Mouse (Mus musculus): ENCODE results near the gene Slc35f2. TPM values are rescaled to one million over a fixed set of nuclear protein-coding genes. Genes with fewer than 3 reads are reported as not detected.

Slc35f2 gene
- polyA plus RNA-seq, 1 experiment, result 52.8 TPM

DNA sequence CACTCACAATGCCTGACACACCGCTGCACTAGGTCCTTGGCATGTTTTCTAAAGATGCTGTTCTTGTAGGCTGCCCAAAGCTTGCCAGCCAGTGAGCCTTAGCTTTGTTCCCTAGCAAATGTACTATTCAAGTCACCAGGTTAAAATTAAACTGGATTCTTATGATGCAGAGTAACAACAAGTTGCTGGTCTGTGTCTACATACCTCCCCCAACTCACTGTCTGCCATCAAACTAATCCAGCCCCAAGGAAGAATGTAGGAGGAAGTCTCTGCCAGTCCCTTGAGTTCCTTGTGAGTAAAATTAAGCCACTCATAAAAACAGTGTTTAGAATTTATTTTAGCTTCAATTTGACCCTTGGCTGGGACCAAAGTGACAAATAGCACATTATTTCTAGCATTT is 82.3 kb downstream of the Slc35f2 start:
- Histone ChIP-seq H3K9me3 (replicated peaks; ENCODE audit: control insufficient read depth, insufficient read depth, low read length, poor library complexity, severe bottlenecking) (no peaks in the 10 kb centered on the region), H3K36me3 (ENCODE audit: control insufficient read depth, insufficient read depth, low read length, poor library complexity, severe bottlenecking) (no peaks in the 10 kb centered on the region)

GRCm38 (mm10) chr9:53854525-53854924 is 83.2 kb downstream of the Slc35f2 start:
- Histone ChIP-seq H3K27ac (ENCODE audit: insufficient read depth, low read length) (no peak overlapping the region), H3K36me3 (ENCODE audit: control insufficient read depth, insufficient read depth, low read length, poor library complexity, severe bottlenecking) (no peaks in the 10 kb centered on the region), H3K9me3 (replicated peaks; ENCODE audit: control insufficient read depth, insufficient read depth, low read length, poor library complexity, severe bottlenecking) (no peaks in the 10 kb centered on the region), H3K27me3 (ENCODE audit: control insufficient read depth, insufficient read depth, low read length, poor library complexity, severe bottlenecking) (no peaks in the 10 kb centered on the region), H3K9ac (ENCODE audit: low read depth, poor library complexity, severe bottlenecking) (no peak overlapping the region), H3K4me1 (ENCODE audit: control insufficient read depth, insufficient read depth, low read length) (no peaks in the 10 kb centered on the region), H3K4me3 (ENCODE audit: low read depth, low read length) (no peak overlapping the region)
- TF ChIP-seq CTCF (IDR thresholded peaks at IDR 0.05; ENCODE audit: low read depth, low read length), result no peak
- no peak for TF ChIP-seq POLR2A (IDR thresholded peaks at IDR 0.05; ENCODE audit: insufficient read depth, low read length)
- TF ChIP-seq EP300 (IDR thresholded peaks at IDR 0.05; ENCODE audit: insufficient read depth, low read depth, low read length), result no peak

More for the DNA sequence above, 82.3 kb downstream of the Slc35f2 start:
- H3K4me3 ChIP-seq (ENCODE audit: low read depth, low read length), result no peak overlapping the region
- TF ChIP-seq POLR2A (IDR thresholded peaks at IDR 0.05; ENCODE audit: insufficient read depth, low read length) (no peak), EP300 (IDR thresholded peaks at IDR 0.05; ENCODE audit: insufficient read depth, low read depth, low read length) (no peak), CTCF (IDR thresholded peaks at IDR 0.05; ENCODE audit: low read depth, low read length) (no peak)
- H3K27me3 ChIP-seq (ENCODE audit: control insufficient read depth, insufficient read depth, low read length, poor library complexity, severe bottlenecking), result no peaks in the 10 kb centered on the region
- H3K27ac ChIP-seq (ENCODE audit: insufficient read depth, low read length), result no peak overlapping the region
- no peaks in the 10 kb centered on the region for H3K4me1 ChIP-seq (ENCODE audit: control insufficient read depth, insufficient read depth, low read length)
- H3K9ac ChIP-seq (ENCODE audit: low read depth, poor library complexity, severe bottlenecking), result no peak overlapping the region

DNA sequence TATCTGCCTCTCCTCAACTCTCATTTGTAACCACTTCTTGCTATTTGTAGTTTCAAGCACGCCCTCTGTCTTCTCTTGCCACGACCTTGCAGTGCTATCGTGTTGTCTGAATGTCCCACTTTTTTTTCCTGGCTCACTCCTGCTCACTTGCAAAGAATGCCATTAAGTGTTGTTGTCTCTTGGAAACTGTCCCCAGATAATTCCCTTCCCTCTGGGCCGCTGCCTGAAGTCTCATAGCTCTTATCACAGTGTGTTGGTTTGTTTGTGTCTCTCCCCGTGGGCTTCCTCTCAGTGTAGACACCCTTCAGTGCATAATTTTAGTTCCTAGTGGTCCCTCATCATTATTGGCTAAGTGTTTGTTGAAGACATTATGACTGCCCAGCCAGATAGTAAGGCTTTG is 86.5 kb downstream of the Slc35f2 start:
- Histone ChIP-seq H3K27me3 (ENCODE audit: control insufficient read depth, insufficient read depth, low read length, poor library complexity, severe bottlenecking) (no peaks in the 10 kb centered on the region), H3K27ac (ENCODE audit: insufficient read depth, low read length) (no peak overlapping the region), H3K9ac (ENCODE audit: low read depth, poor library complexity, severe bottlenecking) (no peak overlapping the region), H3K4me3 (ENCODE audit: low read depth, low read length) (no peak overlapping the region), H3K4me1 (ENCODE audit: control insufficient read depth, insufficient read depth, low read length) (no peaks in the 10 kb centered on the region), H3K9me3 (replicated peaks; ENCODE audit: control insufficient read depth, insufficient read depth, low read length, poor library complexity, severe bottlenecking) (no peaks in the 10 kb centered on the region), H3K36me3 (ENCODE audit: control insufficient read depth, insufficient read depth, low read length, poor library complexity, severe bottlenecking) (no peaks in the 10 kb centered on the region)
- no peak for TF ChIP-seq CTCF (IDR thresholded peaks at IDR 0.05; ENCODE audit: low read depth, low read length)
- TF ChIP-seq POLR2A (IDR thresholded peaks at IDR 0.05; ENCODE audit: insufficient read depth, low read length), result no peak
- TF ChIP-seq EP300 (IDR thresholded peaks at IDR 0.05; ENCODE audit: insufficient read depth, low read depth, low read length), result no peak

Other genes with a start within 250 kb of the Slc35f2 start
- 43.5 and 43.9 TPM in 2 replicates for gene Atm, start 234.8 kb upstream of the Slc35f2 start, polyA plus RNA-seq (2011; ENCODE audit: insufficient read depth, insufficient read length, low read depth, missing spikeins)
- 41.5 and 44.5 TPM in 2 replicates for gene Npat, start 234.5 kb upstream of the Slc35f2 start, polyA plus RNA-seq (2011; ENCODE audit: insufficient read depth, insufficient read length, low read depth, missing spikeins)
- gene Acat1, start 161.2 kb upstream of the Slc35f2 start, polyA plus RNA-seq (2011; ENCODE audit: insufficient read depth, insufficient read length, low read depth, missing spikeins), result 17.9 and 20.7 TPM in 2 replicates
- gene Cul5, start 101.5 kb upstream of the Slc35f2 start, polyA plus RNA-seq (2011; ENCODE audit: insufficient read depth, insufficient read length, low read depth, missing spikeins), result 69.9 and 76.9 TPM in 2 replicates
- 1.3 and 1.6 TPM in 2 replicates for gene Rab39, start 65.3 kb upstream of the Slc35f2 start, polyA plus RNA-seq (2011; ENCODE audit: insufficient read depth, insufficient read length, low read depth, missing spikeins)
- not detected in 2 replicates for gene Sln, start 78.6 kb downstream of the Slc35f2 start, polyA plus RNA-seq (2011; ENCODE audit: insufficient read depth, insufficient read length, low read depth, missing spikeins)
- 0.36 TPM in 1 of 2 replicates, not detected in the other for gene Elmod1, start 203.8 kb downstream of the Slc35f2 start, polyA plus RNA-seq (2011; ENCODE audit: insufficient read depth, insufficient read length, low read depth, missing spikeins)